Mouse (Mus musculus): ENCODE data around the gene Rilp. TPM values are rescaled to one million over a fixed set of nuclear protein-coding genes. Genes with fewer than 3 reads are reported as not detected.

Rilp gene
- polyA plus RNA-seq, 1 experiment from 2014 or later = 5.7 TPM

MicroRNA genes within 50 kb of the gene (microRNA counts, 519-probe panel; counts per million panel counts)
- microRNA mmu-miR-22 = 7,327 counts per million, percentile 95 among the panel's probes with 10 or more counts

Small RNA genes within 50 kb of the gene (microRNA-seq; reads per million reads assigned to microRNA genes)
- 15,405 reads per million, percentile 95 among the genes with 10 or more reads in this experiment for gene Mir22
- gene Mir3971 = not detected

Other genes with a start within 250 kb of the Rilp start
- gene Rpa1, start 161.8 kb upstream of the Rilp start, polyA plus RNA-seq (2014; fragmentation: Nextera tagmentation; extraction: Ambion mirVana) = 82.8 and 87.4 TPM in 2 replicates
- 13.8 and 15.2 TPM in 2 replicates for gene Smyd4, start 161.7 kb upstream of the Rilp start, polyA plus RNA-seq (2014; fragmentation: Nextera tagmentation; extraction: Ambion mirVana)
- 27.8 and 32.4 TPM in 2 replicates for gene Serpinf1, start 87.4 kb upstream of the Rilp start, polyA plus RNA-seq (2014; fragmentation: Nextera tagmentation; extraction: Ambion mirVana)
- gene Serpinf2, start 70.5 kb upstream of the Rilp start, polyA plus RNA-seq (2014; fragmentation: Nextera tagmentation; extraction: Ambion mirVana) = not detected in 2 replicates
- gene Wdr81, start 55.4 kb upstream of the Rilp start, polyA plus RNA-seq (2014; fragmentation: Nextera tagmentation; extraction: Ambion mirVana) = 3.1 and 3.7 TPM in 2 replicates
- gene Tlcd2, start 48.4 kb upstream of the Rilp start, polyA plus RNA-seq (2014; fragmentation: Nextera tagmentation; extraction: Ambion mirVana) = 10.3 and 13.4 TPM in 2 replicates
- 46.8 and 48.2 TPM in 2 replicates for gene Prpf8, start 23.3 kb upstream of the Rilp start, polyA plus RNA-seq (2014; fragmentation: Nextera tagmentation; extraction: Ambion mirVana)
- gene Scarf1, start 3.4 kb downstream of the Rilp start, polyA plus RNA-seq (2014; fragmentation: Nextera tagmentation; extraction: Ambion mirVana) = 9.7 and 11.3 TPM in 2 replicates
- gene Slc43a2, start 21.6 kb downstream of the Rilp start, polyA plus RNA-seq (2014; fragmentation: Nextera tagmentation; extraction: Ambion mirVana) = 1.9 and 2.7 TPM in 2 replicates
- 76.7 and 83.2 TPM in 2 replicates for gene Pitpna, start 78.0 kb downstream of the Rilp start, polyA plus RNA-seq (2014; fragmentation: Nextera tagmentation; extraction: Ambion mirVana)
- gene Inpp5k, start 120.9 kb downstream of the Rilp start, polyA plus RNA-seq (2014; fragmentation: Nextera tagmentation; extraction: Ambion mirVana) = 29.4 and 30.7 TPM in 2 replicates
- gene Myo1c, start 140.4 kb downstream of the Rilp start, polyA plus RNA-seq (2014; fragmentation: Nextera tagmentation; extraction: Ambion mirVana) = 47.5 and 49.6 TPM in 2 replicates
- gene Crk, start 169.2 kb downstream of the Rilp start, polyA plus RNA-seq (2014; fragmentation: Nextera tagmentation; extraction: Ambion mirVana) = 86.0 and 88.2 TPM in 2 replicates
- gene Ywhae, start 222.8 kb downstream of the Rilp start, polyA plus RNA-seq (2014; fragmentation: Nextera tagmentation; extraction: Ambion mirVana) = 712 and 732 TPM in 2 replicates